Mouse (Mus musculus): Measurements from ENCODE around the gene Sned1. TPM values are rescaled to one million over a fixed set of nuclear protein-coding genes. Genes with fewer than 3 reads are reported as not detected.
"Not testable (repeated sequence)": the region's sequence is repeated elsewhere in the genome, so short reads cannot be mapped to it uniquely, and the experiment has no call there.

Sned1 gene
- polyA plus RNA-seq, 1 experiment from 2014 or later = 2.8 TPM

- H3K9ac ChIP-seq (replicated peaks; ENCODE audit: low read depth, low read length) = no peak overlapping the region
- 83% methylated on average over 7 of the region's 7 CpGs for WGBS
- no peak overlapping the region for H3K27ac ChIP-seq (ENCODE audit: low read depth, low read length)
- no peaks in the 10 kb centered on the region for H3K4me1 ChIP-seq (ENCODE audit: control insufficient read depth, insufficient read depth, low read length)
- H3K36me3 ChIP-seq (ENCODE audit: control insufficient read depth, insufficient read depth, low read length) = no peaks in the 10 kb centered on the region
- no peak for ATAC-seq (ENCODE audit: low read depth)
- no peak overlapping the region for H3K4me2 ChIP-seq (ENCODE audit: low read depth, low read length)
- H3K27me3 ChIP-seq (ENCODE audit: control insufficient read depth, insufficient read depth, low read length) = no peaks in the 10 kb centered on the region
- H3K9me3 ChIP-seq (ENCODE audit: control insufficient read depth, low read length) = no peaks in the 10 kb centered on the region
- H3K4me3 ChIP-seq (ENCODE audit: low read depth, low read length) = no peak overlapping the region
Observed at GRCm38 (mm10) chr1:93277041-93277440, 41.4 kb downstream of the Sned1 start.

GRCm38 (mm10) chr1:93289678-93290214 lies 54.1 kb downstream of the Sned1 start:
- H3K27ac ChIP-seq (ENCODE audit: low read depth, low read length) = no peak overlapping the region
- H3K9ac ChIP-seq (replicated peaks; ENCODE audit: low read depth, low read length) = no peak overlapping the region
- no peak for ATAC-seq (ENCODE audit: low read depth)
- 63% methylated on average over 3 of the region's 3 CpGs for WGBS
- no peak overlapping the region for H3K4me3 ChIP-seq (ENCODE audit: low read depth, low read length)
- H3K27me3 ChIP-seq (ENCODE audit: control insufficient read depth, insufficient read depth, low read length) = no peaks in the 10 kb centered on the region
- no peaks in the 10 kb centered on the region for H3K9me3 ChIP-seq (ENCODE audit: control insufficient read depth, low read length)
- H3K36me3 ChIP-seq (ENCODE audit: control insufficient read depth, insufficient read depth, low read length) = no peaks in the 10 kb centered on the region
- H3K4me2 ChIP-seq (ENCODE audit: low read depth, low read length) = no peak overlapping the region
- H3K4me1 ChIP-seq (ENCODE audit: control insufficient read depth, insufficient read depth, low read length) = no peaks in the 10 kb centered on the region

GRCm38 (mm10) chr1:93290956-93291355 lies 55.3 kb downstream of the Sned1 start:
- ATAC-seq (ENCODE audit: low read depth) = no peak
- no peaks in the 10 kb centered on the region for H3K4me1 ChIP-seq (ENCODE audit: control insufficient read depth, insufficient read depth, low read length)
- 87% methylated on average over 4 of the region's 4 CpGs for WGBS

GRCm38 (mm10) chr1:93291591-93291990 lies 56.0 kb downstream of the Sned1 start:
- Histone ChIP-seq H3K9ac (replicated peaks; ENCODE audit: low read depth, low read length) (no peak overlapping the region), H3K4me3 (ENCODE audit: low read depth, low read length) (no peak overlapping the region), H3K36me3 (ENCODE audit: control insufficient read depth, insufficient read depth, low read length) (peaks cover 6% of the 10 kb centered on the region), H3K4me1 (ENCODE audit: control insufficient read depth, insufficient read depth, low read length) (no peaks in the 10 kb centered on the region), H3K4me2 (ENCODE audit: low read depth, low read length) (no peak overlapping the region), H3K9me3 (ENCODE audit: control insufficient read depth, low read length) (no peaks in the 10 kb centered on the region), H3K27ac (ENCODE audit: low read depth, low read length) (no peak overlapping the region), H3K27me3 (ENCODE audit: control insufficient read depth, insufficient read depth, low read length) (no peaks in the 10 kb centered on the region)
- WGBS = 96% methylated on average over 1 of the region's 1 CpGs
- no peak for ATAC-seq (ENCODE audit: low read depth)

More at GRCm38 (mm10) chr1:93290956-93291355, 55.3 kb downstream of the Sned1 start:
- no peaks in the 10 kb centered on the region for H3K9me3 ChIP-seq (ENCODE audit: control insufficient read depth, low read length)
- peaks cover 4% of the 10 kb centered on the region; the same call in 1 of the 2 replicates for H3K36me3 ChIP-seq (ENCODE audit: control insufficient read depth, insufficient read depth, low read length)
- H3K4me2 ChIP-seq (ENCODE audit: low read depth, low read length) = no peak overlapping the region
- no peak overlapping the region for H3K4me3 ChIP-seq (ENCODE audit: low read depth, low read length)
- no peaks in the 10 kb centered on the region for H3K27me3 ChIP-seq (ENCODE audit: control insufficient read depth, insufficient read depth, low read length)
- no peak overlapping the region for H3K27ac ChIP-seq (ENCODE audit: low read depth, low read length)
- no peak overlapping the region for H3K9ac ChIP-seq (replicated peaks; ENCODE audit: low read depth, low read length)

GRCm38 (mm10) chr1:93292006-93292405 lies 56.4 kb downstream of the Sned1 start:
- Histone ChIP-seq H3K27ac (ENCODE audit: low read depth, low read length) (no peak overlapping the region), H3K27me3 (ENCODE audit: control insufficient read depth, insufficient read depth, low read length) (no peaks in the 10 kb centered on the region), H3K4me1 (ENCODE audit: control insufficient read depth, insufficient read depth, low read length) (no peaks in the 10 kb centered on the region), H3K4me3 (ENCODE audit: low read depth, low read length) (no peak overlapping the region), H3K9me3 (ENCODE audit: control insufficient read depth, low read length) (no peaks in the 10 kb centered on the region), H3K36me3 (ENCODE audit: control insufficient read depth, insufficient read depth, low read length) (peaks cover 10% of the 10 kb centered on the region), H3K4me2 (ENCODE audit: low read depth, low read length) (no peak overlapping the region), H3K9ac (replicated peaks; ENCODE audit: low read depth, low read length) (no peak overlapping the region)
- WGBS = 81% methylated on average over 8 of the region's 8 CpGs
- no peak for ATAC-seq (ENCODE audit: low read depth)

- not testable (repeated sequence) for H3K4me2 ChIP-seq (ENCODE audit: low read depth, low read length); H3K4me1 ChIP-seq (ENCODE audit: control insufficient read depth, insufficient read depth, low read length); ATAC-seq (ENCODE audit: low read depth); H3K27me3 ChIP-seq (ENCODE audit: control insufficient read depth, insufficient read depth, low read length); H3K9ac ChIP-seq (replicated peaks; ENCODE audit: low read depth, low read length); H3K4me3 ChIP-seq (ENCODE audit: low read depth, low read length); H3K27ac ChIP-seq (ENCODE audit: low read depth, low read length); H3K9me3 ChIP-seq (ENCODE audit: control insufficient read depth, low read length)
- WGBS = 88% methylated on average over 3 of the region's 3 CpGs
- H3K36me3 ChIP-seq (ENCODE audit: control insufficient read depth, insufficient read depth, low read length) = peaks cover 19% of the 10 kb centered on the region
Observed at GRCm38 (mm10) chr1:93294491-93294890, 58.9 kb downstream of the Sned1 start.

- H3K27me3 ChIP-seq (ENCODE audit: control insufficient read depth, insufficient read depth, low read length) = no peaks in the 10 kb centered on the region
- no peak overlapping the region for H3K4me3 ChIP-seq (ENCODE audit: low read depth, low read length)
- H3K27ac ChIP-seq (ENCODE audit: low read depth, low read length) = no peak overlapping the region
- 92% methylated on average over 4 of the region's 4 CpGs for WGBS
- no peak for ATAC-seq (ENCODE audit: low read depth)
- no peak overlapping the region for H3K4me2 ChIP-seq (ENCODE audit: low read depth, low read length)
- peaks cover 33% of the 10 kb centered on the region for H3K36me3 ChIP-seq (ENCODE audit: control insufficient read depth, insufficient read depth, low read length)
- H3K9me3 ChIP-seq (ENCODE audit: control insufficient read depth, low read length) = no peaks in the 10 kb centered on the region
- H3K9ac ChIP-seq (replicated peaks; ENCODE audit: low read depth, low read length) = no peak overlapping the region
- peaks cover 2% of the 10 kb centered on the region; the same call in 1 of the 2 replicates for H3K4me1 ChIP-seq (ENCODE audit: control insufficient read depth, insufficient read depth, low read length)
Observed at GRCm38 (mm10) chr1:93299791-93300190, 64.2 kb downstream of the Sned1 start.

GRCm38 (mm10) chr1:93300578-93300977 lies 64.9 kb downstream of the Sned1 start:
- no peak overlapping the region for H3K9ac ChIP-seq (replicated peaks; ENCODE audit: low read depth, low read length)
- WGBS = 89% methylated on average over 3 of the region's 3 CpGs
- no peak overlapping the region for H3K4me3 ChIP-seq (ENCODE audit: low read depth, low read length)
- H3K36me3 ChIP-seq (ENCODE audit: control insufficient read depth, insufficient read depth, low read length) = peaks cover 32% of the 10 kb centered on the region
- no peak overlapping the region for H3K4me2 ChIP-seq (ENCODE audit: low read depth, low read length)
- H3K4me1 ChIP-seq (ENCODE audit: control insufficient read depth, insufficient read depth, low read length) = peaks cover 7% of the 10 kb centered on the region; the same call in 1 of the 2 replicates
- no peaks in the 10 kb centered on the region for H3K27me3 ChIP-seq (ENCODE audit: control insufficient read depth, insufficient read depth, low read length)
- no peak for ATAC-seq (ENCODE audit: low read depth)
- H3K27ac ChIP-seq (ENCODE audit: low read depth, low read length) = no peak overlapping the region
- H3K9me3 ChIP-seq (ENCODE audit: control insufficient read depth, low read length) = no peaks in the 10 kb centered on the region

GRCm38 (mm10) chr1:93305581-93306337 lies 70.1 kb downstream of the Sned1 start, which contains the start of gene Mterf4:
Gene Mterf4, minus strand, starts transcription at chr1:93305915.
- H3K4me1 ChIP-seq (ENCODE audit: control insufficient read depth, insufficient read depth, low read length) = peaks cover 7% of the 10 kb centered on the region; the same call in 1 of the 2 replicates
- peak; percentile 95 for ATAC-seq (ENCODE audit: low read depth)
- peak within 1 kb of the TSS; percentile 84 for H3K4me3 ChIP-seq (ENCODE audit: low read depth, low read length)
- WGBS = 7% methylated on average over 36 of the region's 36 CpGs
- no peaks in the 10 kb centered on the region for H3K9me3 ChIP-seq (ENCODE audit: control insufficient read depth, low read length)
- H3K27ac ChIP-seq (ENCODE audit: low read depth, low read length) = no peak within 1 kb of the TSS
- no peaks in the 10 kb centered on the region for H3K27me3 ChIP-seq (ENCODE audit: control insufficient read depth, insufficient read depth, low read length)
- peaks cover 5% of the 10 kb centered on the region for H3K36me3 ChIP-seq (ENCODE audit: control insufficient read depth, insufficient read depth, low read length)
- H3K9ac ChIP-seq (replicated peaks; ENCODE audit: low read depth, low read length) = peak within 1 kb of the TSS; percentile 71
- peak within 1 kb of the TSS; percentile 81 for H3K4me2 ChIP-seq (ENCODE audit: low read depth, low read length)
